In the genomic region with DNA sequence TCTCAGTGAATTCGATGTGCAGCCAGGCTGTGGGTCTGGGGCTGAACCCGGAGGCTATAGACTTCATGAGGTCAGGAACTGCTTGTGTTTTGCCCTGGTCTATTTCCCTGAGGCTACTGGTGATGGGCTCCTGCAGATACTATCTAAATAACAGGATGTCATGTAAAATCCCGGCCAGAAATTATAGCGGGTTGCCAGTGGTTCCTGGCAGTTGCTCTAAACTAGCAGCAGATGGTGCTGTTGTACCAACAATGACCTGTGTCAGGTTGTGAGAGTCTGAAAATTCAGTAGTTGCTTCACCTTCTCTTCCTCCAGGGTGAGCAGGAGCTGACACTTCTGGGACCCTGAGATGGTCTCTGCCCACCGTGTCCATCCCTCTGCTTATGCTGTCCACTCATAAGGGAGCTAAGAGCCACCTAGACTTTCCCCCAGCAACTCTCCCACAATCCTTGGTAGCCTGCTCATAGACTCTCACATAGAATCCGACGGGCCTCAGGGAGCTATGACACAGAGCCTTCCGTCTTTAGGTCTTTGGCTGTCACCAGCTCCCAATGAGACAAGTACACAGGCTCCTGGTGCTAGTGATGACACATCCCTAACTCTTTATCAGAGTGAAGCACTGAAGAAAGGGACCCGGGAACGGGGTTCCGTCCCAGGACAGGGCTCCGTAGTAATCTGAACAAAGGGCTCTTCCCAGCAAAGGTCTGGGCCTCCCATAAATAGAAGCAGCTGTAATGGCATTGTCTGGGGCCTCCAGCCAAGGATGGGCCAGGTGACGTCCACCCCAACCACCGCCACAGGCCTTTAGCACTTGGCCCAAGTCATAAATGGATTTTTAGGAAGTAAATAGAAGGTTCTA, we compare ENCODE assay signal across 8 mouse cellular contexts.
A peak's percentile ranks its signal among the peaks of the same experiment; 100 is the strongest.
DNase-seq lines count a peak whose midpoint lies in the region; ATAC-seq and TF ChIP-seq lines count a peak whose summit lies in the region.

No protein-coding gene starts in this region.

- H3K9ac ChIP-seq in liver, embryonic 12.5 days: no peak overlapping the region
- H3K9ac ChIP-seq in hindbrain, embryonic 13.5 days: 0 out of 2 replicates have a peak overlapping the region, but pooled peaks have one; percentile 9

- H3K4me2 ChIP-seq in liver, embryonic 12.5 days: no peak overlapping the region
- H3K4me2 ChIP-seq in hindbrain, embryonic 13.5 days: no peak overlapping the region

- no peaks in the 10 kb centered on the region for H3K9me3 ChIP-seq in liver, embryonic 12.5 days (replicated peaks)
- no peaks in the 10 kb centered on the region for H3K9me3 ChIP-seq in hindbrain, embryonic 13.5 days

- TF ChIP-seq CTCF in cerebellum, adult 2 months (IDR thresholded peaks at IDR 0.05; ENCODE audit: borderline replicate concordance, insufficient read depth, low read depth, low read length): peak; percentile 89

- H3K36me3 ChIP-seq in liver, embryonic 12.5 days: no peaks in the 10 kb centered on the region
- H3K36me3 ChIP-seq in hindbrain, embryonic 13.5 days: peaks cover 27% of the 10 kb centered on the region

- no peak for ATAC-seq in liver, embryonic 12.5 days
- ATAC-seq in frontal cortex, adult (ENCODE audit: low TSS enrichment): peak; percentile 55
- peak; percentile 71 for ATAC-seq in hindbrain, embryonic 13.5 days (ENCODE audit: low FRiP score)

- 65% methylated on average over 14 of the region's 14 CpGs for WGBS in liver, embryonic 12.5 days (ENCODE audit: insufficient replicate concordance)
- 41% methylated on average over 14 of the region's 14 CpGs for WGBS in cerebellum, adult 2 months
- WGBS in hindbrain, embryonic 13.5 days: 64% methylated on average over 14 of the region's 14 CpGs

- peak; percentile 19 for DNase-seq in liver
- DNase-seq in cerebellum, adult 2 months: peak; percentile 87 to 89
- DNase-seq in layer of hippocampus, adult 9-10 months (ENCODE audit: low spot score): peak; percentile 55
- peak; percentile 79 for DNase-seq in lung, postnatal 36 days
- peak; percentile 43 for DNase-seq in right cerebral cortex, postnatal 25 days

- peak; percentile 14; the same call in 1 of the 2 replicates for TF ChIP-seq POLR2A in cerebellum, adult 2 months (IDR thresholded peaks at IDR 0.05; ENCODE audit: borderline replicate concordance, insufficient read depth, low read length)

- H3K27me3 ChIP-seq in liver, embryonic 12.5 days (replicated peaks): no peaks in the 10 kb centered on the region
- no peaks in the 10 kb centered on the region for H3K27me3 ChIP-seq in cerebellum, adult 2 months (ENCODE audit: control insufficient read depth, insufficient read depth, low read length)
- no peaks in the 10 kb centered on the region for H3K27me3 ChIP-seq in hindbrain, embryonic 13.5 days

- H3K27ac ChIP-seq in liver, embryonic 12.5 days: no peak overlapping the region
- H3K27ac ChIP-seq in cerebellum, adult 2 months (ENCODE audit: insufficient read depth, low read length): peak overlapping the region; percentile 87
- H3K27ac ChIP-seq in hindbrain, embryonic 13.5 days: 0 out of 2 replicates have a peak overlapping the region, but pooled peaks have one; percentile 15

- H3K4me3 ChIP-seq in liver, embryonic 12.5 days: no peak overlapping the region
- no peak overlapping the region for H3K4me3 ChIP-seq in cerebellum, adult 2 months (replicated peaks; ENCODE audit: insufficient read depth, low read depth, low read length)
- H3K4me3 ChIP-seq in hindbrain, embryonic 13.5 days: no peak overlapping the region

- H3K4me1 ChIP-seq in liver, embryonic 12.5 days: no peaks in the 10 kb centered on the region
- peaks cover 24% of the 10 kb centered on the region for H3K4me1 ChIP-seq in cerebellum, adult 2 months (ENCODE audit: control insufficient read depth, insufficient read depth, low read length)
- H3K4me1 ChIP-seq in hindbrain, embryonic 13.5 days (replicated peaks): no peaks in the 10 kb centered on the region

Comparison
In these comparisons a context has a peak if more than half of its experiments do, and no peak if none do; other contexts are left out.
1. DNase-seq: peak in every context shown above with its lines; median percentile 88 in cerebellum, adult 2 months; 79 in lung, postnatal 36 days; 55 in layer of hippocampus, adult 9-10 months; 43 in right cerebral cortex, postnatal 25 days; 19 in liver.